Mouse (Mus musculus) thymus, postnatal 25 days (tissue): ENCODE measurements around the gene Gm20388.
"Not testable (repeated sequence)": the region's sequence is repeated elsewhere in the genome, so short reads cannot be mapped to it uniquely, and the experiment has no call there.

ENCODE experiments used
- DNase-seq: peaks from one replicate; pipeline ENCODE4 v3.0.0; 2022

Gm20388 gene

GRCm38 (mm10) chr8:121424600-121424999 is 1514.0 kb downstream of the Gm20388 start:
- DNase-seq, result no peak

GRCm38 (mm10) chr8:121431499-121431898 is 1520.9 kb downstream of the Gm20388 start:
- no peak for DNase-seq

- no peak for DNase-seq
These were observed 1522.8 kb downstream of the Gm20388 start for GRCm38 (mm10) chr8:121433466-121433865.

GRCm38 (mm10) chr8:121436656-121437055 is 1526.0 kb downstream of the Gm20388 start:
- DNase-seq, result no peak

GRCm38 (mm10) chr8:121437506-121437905 is 1526.9 kb downstream of the Gm20388 start:
- DNase-seq, result no peak

GRCm38 (mm10) chr8:121438111-121438510 is 1527.5 kb downstream of the Gm20388 start:
- DNase-seq, result no peak

- no peak for DNase-seq
These were observed 1528.7 kb downstream of the Gm20388 start for GRCm38 (mm10) chr8:121439351-121439750.

GRCm38 (mm10) chr8:121443361-121443760 is 1532.7 kb downstream of the Gm20388 start:
- DNase-seq, result no peak

- DNase-seq, result not testable (repeated sequence)
These were observed 1533.9 kb downstream of the Gm20388 start for GRCm38 (mm10) chr8:121444521-121444920.

GRCm38 (mm10) chr8:121445027-121445471 is 1534.4 kb downstream of the Gm20388 start:
- no peak for DNase-seq

GRCm38 (mm10) chr8:121446133-121446532 is 1535.5 kb downstream of the Gm20388 start:
- no peak for DNase-seq

GRCm38 (mm10) chr8:121446862-121447261 is 1536.2 kb downstream of the Gm20388 start:
- no peak for DNase-seq

GRCm38 (mm10) chr8:121450211-121450610 is 1539.6 kb downstream of the Gm20388 start:
- no peak for DNase-seq

- no peak for DNase-seq
These were observed 1540.9 kb downstream of the Gm20388 start for GRCm38 (mm10) chr8:121451404-121452076.

- no peak for DNase-seq
These were observed 1544.1 kb downstream of the Gm20388 start for GRCm38 (mm10) chr8:121454737-121455136.

GRCm38 (mm10) chr8:121461192-121461591 is 1550.6 kb downstream of the Gm20388 start:
- no peak for DNase-seq

- DNase-seq, result no peak
These were observed 1551.5 kb downstream of the Gm20388 start for GRCm38 (mm10) chr8:121462092-121462491.

- DNase-seq, result no peak
These were observed 1557.7 kb downstream of the Gm20388 start for GRCm38 (mm10) chr8:121468083-121469071.

GRCm38 (mm10) chr8:121474161-121474897 is 1563.7 kb downstream of the Gm20388 start:
- DNase-seq, result no peak

GRCm38 (mm10) chr8:121474898-121475284 is 1564.2 kb downstream of the Gm20388 start:
- no peak for DNase-seq

- DNase-seq, result no peak
These were observed 1567.4 kb downstream of the Gm20388 start for GRCm38 (mm10) chr8:121477851-121478547.

- DNase-seq, result no peak
These were observed 1568.5 kb downstream of the Gm20388 start for GRCm38 (mm10) chr8:121479144-121479543.
